Mouse (Mus musculus) C2C12 (cell line): ENCODE results near the gene Hapln4.

Source experiments
- CTCF ChIP-seq: IDR thresholded peaks from one replicate; pipeline ENCODE4 v1.5.1; 2011; ENCODE audit not compliant: control insufficient read depth, insufficient read depth, insufficient read length
- MYOD1 ChIP-seq: IDR thresholded peaks from one replicate; pipeline ENCODE4 v1.6.1; 2011; ENCODE audit warnings: low read depth; ENCODE audit not compliant: control insufficient read depth, insufficient read length

DNA sequence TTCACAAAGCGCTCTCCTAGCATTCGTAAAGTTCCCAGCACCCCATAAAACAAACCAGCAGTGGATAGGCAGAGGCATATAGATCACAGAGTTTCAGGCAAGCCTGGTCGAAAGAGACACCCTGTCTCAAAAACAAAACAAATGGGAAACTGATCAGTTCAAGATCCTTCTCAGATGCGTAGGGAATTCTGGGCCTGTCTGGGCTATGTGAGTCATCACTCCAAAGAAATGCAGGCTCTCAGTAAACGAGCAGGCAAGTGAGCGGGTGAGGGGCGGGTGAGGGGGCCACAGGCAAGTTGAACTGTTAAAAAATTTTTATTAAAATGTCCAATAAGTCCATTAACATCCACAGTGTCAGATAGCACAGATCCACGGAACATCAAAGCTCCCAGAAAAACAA is 9.5 kb downstream of the Hapln4 start:
- TF ChIP-seq CTCF, result no peak
- TF ChIP-seq MYOD1, result no peak
